Mouse (Mus musculus) midbrain, embryonic 12.5 days (tissue): ENCODE measurements at regions not wholly inside any gene's neighbourhood (a gene's known extent, or its start where the extent isn't known, plus 50 kb on each side); places are given as distances from the start of the nearest gene placed in this dataset.

Experiments
- ATAC-seq: fragments of 200-750 bp; cut with Nextera tagmentation; 2 replicates; pipeline ENCODE4 v1.8.0; 2017; ENCODE audit warnings: low read depth, moderate TSS enrichment, moderate library complexity; ENCODE audit not compliant: low FRiP score
- H3K27ac ChIP-seq: fragments of 300-500 bp; sonication (generic); replicated peaks from 2 replicates; pipeline ENCODE4 v1.5.1; 2016; ENCODE audit warnings: mild to moderate bottlenecking
- H3K27me3 ChIP-seq: fragments of 300-500 bp; sonication (generic); 2 replicates; pipeline ENCODE4 v1.6.1; 2016; ENCODE audit warnings: mild to moderate bottlenecking
- H3K36me3 ChIP-seq: fragments of 300-500 bp; sonication (generic); 2 replicates; pipeline ENCODE4 v1.6.1; 2016
- H3K4me1 ChIP-seq: fragments of 300-500 bp; sonication (generic); 2 replicates; pipeline ENCODE4 v1.6.1; 2016
- H3K4me2 ChIP-seq: fragments of 300-500 bp; sonication (generic); replicated peaks from 2 replicates; pipeline ENCODE4 v1.6.1; 2016; ENCODE audit warnings: mild to moderate bottlenecking, moderate library complexity
- H3K4me3 ChIP-seq: fragments of 300-500 bp; sonication (generic); 2 replicates; pipeline ENCODE4 v1.5.1; 2016; ENCODE audit warnings: mild to moderate bottlenecking
- H3K9ac ChIP-seq: fragments of 300-500 bp; sonication (generic); replicated peaks from 2 replicates; pipeline ENCODE4 v1.6.1; 2016; ENCODE audit warnings: mild to moderate bottlenecking, moderate library complexity
- H3K9me3 ChIP-seq: fragments of 300-500 bp; sonication (generic); 2 replicates; pipeline ENCODE4 v1.6.1; 2016; ENCODE audit warnings: mild to moderate bottlenecking
- WGBS: fragments of 180-500 bp; shearing (Covaris S2); methylation state at CpG from one replicate; pipeline ENCODE4 v1.1.7; 2016; 5-methylcytosine and 5-hydroxymethylcytosine counted together

DNA sequence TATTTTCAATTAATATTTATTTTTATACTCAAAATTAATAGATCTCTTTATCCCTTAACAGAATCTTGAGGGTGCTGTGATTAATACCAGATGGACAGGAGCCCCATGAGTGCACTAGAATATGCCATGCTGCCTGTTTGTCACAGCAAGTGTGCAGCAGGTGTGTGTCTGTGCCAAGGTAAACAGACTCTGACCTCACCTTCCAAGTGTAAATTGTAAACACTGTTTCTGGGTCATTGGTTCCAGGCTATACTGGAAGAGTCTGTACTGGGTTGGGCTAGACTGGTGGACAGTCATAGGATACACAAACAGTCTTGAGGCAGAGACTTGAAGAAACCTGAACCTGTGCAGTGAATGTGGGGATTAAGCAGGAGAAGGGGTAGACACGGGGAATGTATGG is 422.2 kb downstream of the Gm21833 start:
- WGBS = 42% methylated on average over 1 of the region's 1 CpGs
- Histone ChIP-seq H3K4me3 (no peak overlapping the region), H3K4me1 (no peaks in the 10 kb centered on the region), H3K27me3 (no peaks in the 10 kb centered on the region), H3K27ac (no peak overlapping the region), H3K4me2 (no peak overlapping the region), H3K9ac (no peak overlapping the region), H3K36me3 (no peaks in the 10 kb centered on the region), H3K9me3 (no peaks in the 10 kb centered on the region)
- no peak for ATAC-seq

DNA sequence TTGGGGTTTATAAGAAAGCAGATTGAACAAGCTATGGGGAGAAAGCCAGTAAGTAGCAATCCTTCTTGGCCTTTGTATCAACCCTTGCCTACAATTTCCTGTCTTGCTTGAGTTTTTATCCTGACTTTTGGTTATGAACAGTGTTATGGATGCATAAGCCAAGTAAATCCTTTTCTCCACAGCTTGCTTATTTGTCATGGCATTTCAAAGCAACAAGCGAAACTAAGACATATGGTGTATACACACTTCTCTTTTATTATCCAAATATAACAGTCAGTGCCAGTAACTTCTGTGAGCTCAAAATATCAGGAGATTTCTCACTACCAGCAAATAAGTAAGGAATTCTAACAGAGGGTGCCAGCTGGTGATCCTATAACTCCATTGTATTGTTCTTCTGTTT is 426.0 kb downstream of the Gm21833 start:
- ATAC-seq = no peak
- WGBS = 90% methylated on average over 1 of the region's 1 CpGs
- no peak overlapping the region for H3K4me3 ChIP-seq
- H3K4me2 ChIP-seq = no peak overlapping the region
- H3K9ac ChIP-seq = no peak overlapping the region
- no peak overlapping the region for H3K27ac ChIP-seq
- no peaks in the 10 kb centered on the region for H3K27me3 ChIP-seq
- no peaks in the 10 kb centered on the region for H3K9me3 ChIP-seq
- H3K36me3 ChIP-seq = no peaks in the 10 kb centered on the region
- H3K4me1 ChIP-seq = no peaks in the 10 kb centered on the region

DNA sequence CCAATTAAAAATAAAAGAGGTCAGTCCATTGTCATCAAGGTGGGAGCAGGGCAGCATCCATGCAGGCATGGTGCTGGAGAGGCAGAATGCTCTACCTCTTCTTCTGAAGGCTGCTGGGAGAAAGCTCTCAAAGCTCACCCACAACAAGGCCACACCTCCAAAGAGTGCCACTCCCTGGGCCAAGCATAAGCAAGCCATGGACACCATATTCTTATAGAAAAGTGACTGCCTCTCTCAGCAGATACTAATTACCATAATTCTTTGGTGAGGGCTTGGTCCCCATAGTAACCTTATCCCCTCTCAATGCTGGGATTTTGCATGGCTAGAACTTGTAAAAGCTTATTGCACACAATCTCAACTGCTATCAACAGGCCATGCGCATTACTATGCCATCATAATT is 443.7 kb downstream of the Gm21833 start:
- WGBS = 58% methylated on average over 1 of the region's 1 CpGs
- no peak overlapping the region for H3K4me3 ChIP-seq
- H3K9me3 ChIP-seq = no peaks in the 10 kb centered on the region
- H3K9ac ChIP-seq = no peak overlapping the region
- H3K4me2 ChIP-seq = no peak overlapping the region
- peak; percentile 93 for ATAC-seq
- no peaks in the 10 kb centered on the region for H3K4me1 ChIP-seq
- no peak overlapping the region for H3K27ac ChIP-seq
- no peaks in the 10 kb centered on the region for H3K27me3 ChIP-seq
- no peaks in the 10 kb centered on the region for H3K36me3 ChIP-seq

DNA sequence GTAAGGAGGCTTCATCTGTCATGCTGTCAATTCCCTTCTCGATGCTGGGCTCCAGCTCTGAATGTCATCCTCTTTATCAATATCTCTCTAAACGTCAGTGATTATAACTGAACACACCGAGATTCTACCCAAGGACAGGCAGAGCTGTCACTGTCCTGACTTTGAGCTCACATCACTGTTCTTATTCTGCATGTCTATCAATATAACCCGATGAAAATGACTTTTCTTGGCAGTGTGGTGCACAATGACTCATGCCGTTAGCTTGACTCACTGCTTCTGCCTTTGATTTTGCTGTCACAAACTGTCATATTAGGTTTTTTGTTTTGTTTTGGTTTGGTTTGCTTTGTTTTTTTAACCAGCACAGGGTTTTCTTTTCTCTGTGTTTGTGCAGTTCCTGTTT is 488.1 kb downstream of the Gm21833 start:
- no peaks in the 10 kb centered on the region for H3K27me3 ChIP-seq
- no peak overlapping the region for H3K27ac ChIP-seq
- no peak overlapping the region for H3K4me2 ChIP-seq
- no peaks in the 10 kb centered on the region for H3K9me3 ChIP-seq
- no peak for ATAC-seq
- WGBS = 84% methylated on average over 5 of the region's 5 CpGs
- no peak overlapping the region for H3K4me3 ChIP-seq
- H3K4me1 ChIP-seq = no peaks in the 10 kb centered on the region
- H3K9ac ChIP-seq = no peak overlapping the region
- no peaks in the 10 kb centered on the region for H3K36me3 ChIP-seq

DNA sequence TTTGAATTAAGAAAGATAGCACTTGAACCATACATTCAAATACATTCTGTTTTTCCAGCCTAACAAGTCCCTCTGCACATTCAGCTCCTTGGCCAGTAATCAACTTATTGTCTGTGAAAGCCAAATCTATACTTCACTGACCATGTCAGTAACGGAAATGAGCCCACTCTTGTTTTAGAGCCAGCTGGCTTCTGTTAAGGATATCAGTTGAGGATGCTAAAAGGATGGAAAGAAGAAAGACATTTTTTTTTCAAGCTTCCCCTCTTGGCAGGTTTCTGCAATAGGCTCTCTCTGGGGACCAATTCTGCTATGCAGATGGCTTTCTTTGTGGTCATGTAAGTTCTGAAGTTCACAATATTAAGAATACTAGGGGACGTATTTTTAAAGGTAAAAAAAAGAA is 498.6 kb downstream of the Gm21833 start:
- no peaks in the 10 kb centered on the region for H3K36me3 ChIP-seq
- H3K4me1 ChIP-seq = no peaks in the 10 kb centered on the region
- H3K27ac ChIP-seq = no peak overlapping the region
- no peak overlapping the region for H3K9ac ChIP-seq
- H3K4me2 ChIP-seq = no peak overlapping the region
- WGBS = 89% methylated on average over 2 of the region's 2 CpGs
- H3K27me3 ChIP-seq = no peaks in the 10 kb centered on the region
- H3K9me3 ChIP-seq = no peaks in the 10 kb centered on the region
- no peak overlapping the region for H3K4me3 ChIP-seq
- ATAC-seq = no peak

DNA sequence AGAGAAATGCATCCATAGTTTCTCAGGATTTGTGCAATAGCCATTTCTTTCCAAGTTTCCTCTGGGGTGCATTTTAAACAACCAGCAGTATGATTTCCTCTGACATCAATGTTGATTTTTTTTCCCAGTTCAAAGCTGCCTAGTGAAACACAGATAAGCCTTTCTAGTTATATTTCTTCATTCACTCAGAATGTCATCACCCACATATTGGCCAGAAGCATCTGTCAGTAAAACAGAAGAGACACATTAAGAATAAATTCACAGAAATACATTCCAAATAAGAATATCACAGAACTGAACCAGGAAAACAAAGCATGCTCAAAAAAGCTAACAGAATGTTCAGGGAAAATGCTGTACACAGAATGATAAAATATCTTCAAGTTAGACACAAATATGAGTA is 522.9 kb downstream of the Gm21833 start:
- ATAC-seq = no peak
- no peak overlapping the region for H3K4me3 ChIP-seq
- H3K9ac ChIP-seq = no peak overlapping the region
- H3K9me3 ChIP-seq = no peaks in the 10 kb centered on the region
- no peaks in the 10 kb centered on the region for H3K4me1 ChIP-seq
- H3K27ac ChIP-seq = no peak overlapping the region
- no peaks in the 10 kb centered on the region for H3K27me3 ChIP-seq
- H3K4me2 ChIP-seq = no peak overlapping the region
- no peaks in the 10 kb centered on the region for H3K36me3 ChIP-seq

DNA sequence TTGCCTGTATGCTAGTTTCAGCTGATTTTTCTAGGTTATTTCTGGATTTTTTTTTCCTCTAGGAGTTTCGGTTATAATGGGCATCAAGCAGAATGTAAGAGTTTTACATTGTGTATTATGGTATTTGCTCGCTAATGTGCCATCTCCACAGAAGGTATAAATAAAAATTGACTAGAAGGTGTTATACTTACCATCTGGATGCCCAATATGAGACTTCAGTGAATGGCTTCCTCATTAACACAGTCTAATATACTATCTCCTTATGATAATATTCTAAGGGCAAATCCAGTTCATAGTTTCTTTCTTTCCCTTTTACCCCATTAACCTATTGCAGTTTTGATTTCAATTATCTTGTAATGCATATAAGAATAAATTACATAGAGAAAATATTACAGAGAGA is 566.4 kb downstream of the Gm21833 start:
- Histone ChIP-seq H3K4me1 (no peaks in the 10 kb centered on the region), H3K36me3 (no peaks in the 10 kb centered on the region), H3K4me3 (no peak overlapping the region), H3K4me2 (no peak overlapping the region), H3K9ac (no peak overlapping the region), H3K9me3 (no peaks in the 10 kb centered on the region), H3K27me3 (no peaks in the 10 kb centered on the region), H3K27ac (no peak overlapping the region)
- WGBS = 81% methylated on average over 2 of the region's 2 CpGs
- no peak for ATAC-seq

DNA sequence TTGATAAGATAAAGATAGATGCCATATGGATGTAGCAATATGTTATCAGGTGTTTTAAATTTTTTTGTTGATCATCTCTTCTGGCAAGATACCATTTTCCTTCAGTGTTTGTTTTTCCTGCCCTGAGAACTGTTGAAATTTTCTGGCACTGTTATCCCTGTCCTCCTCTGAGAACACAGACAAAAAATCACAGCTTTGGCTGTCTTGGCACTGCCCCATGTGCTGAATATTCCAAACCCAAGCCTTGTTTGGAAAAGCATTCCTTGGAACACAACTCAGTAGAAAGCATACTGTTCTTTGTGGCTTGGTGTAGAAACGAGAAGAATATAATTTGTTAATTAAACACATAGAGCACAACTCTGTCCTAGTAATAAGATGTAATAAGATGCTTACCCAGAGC is 592.5 kb downstream of the Gm21833 start:
- Histone ChIP-seq H3K9me3 (no peaks in the 10 kb centered on the region), H3K27me3 (no peaks in the 10 kb centered on the region), H3K4me2 (no peak overlapping the region), H3K9ac (no peak overlapping the region), H3K4me3 (no peak overlapping the region), H3K27ac (no peak overlapping the region), H3K36me3 (no peaks in the 10 kb centered on the region), H3K4me1 (no peaks in the 10 kb centered on the region)
- WGBS = 69% methylated on average over 1 of the region's 1 CpGs
- ATAC-seq = no peak

DNA sequence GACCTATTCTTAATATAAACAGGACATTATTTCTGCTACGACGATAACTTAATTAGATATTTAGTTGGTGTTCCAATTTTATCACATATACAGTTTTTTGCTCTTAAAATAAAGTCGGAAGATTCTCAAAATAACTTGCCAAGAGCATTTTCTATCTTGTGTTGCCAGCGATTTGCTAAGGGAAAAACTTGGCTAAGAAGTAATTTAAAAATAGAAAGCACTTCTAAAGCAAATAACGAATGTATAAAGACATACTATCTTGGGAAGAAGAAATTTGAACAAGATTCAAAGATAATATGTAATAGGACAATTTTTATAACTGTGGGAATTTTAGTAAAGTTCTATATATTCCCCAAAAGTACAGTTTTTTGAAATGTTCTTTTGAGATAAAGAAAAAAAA is 594.9 kb downstream of the Gm21833 start:
- Histone ChIP-seq H3K27ac (no peak overlapping the region), H3K9me3 (no peaks in the 10 kb centered on the region), H3K27me3 (no peaks in the 10 kb centered on the region), H3K4me3 (no peak overlapping the region), H3K36me3 (no peaks in the 10 kb centered on the region), H3K4me2 (no peak overlapping the region), H3K4me1 (no peaks in the 10 kb centered on the region), H3K9ac (no peak overlapping the region)
- no peak for ATAC-seq
- WGBS = 89% methylated on average over 5 of the region's 5 CpGs
